Mouse (Mus musculus) right cerebral cortex, postnatal 10 days (tissue): Measurements from ENCODE around the gene Plscr1.

Source experiments
- DNase-seq, 2 experiments: peaks; one replicate each; pipeline ENCODE4 v3.0.0; 2021; ENCODE audit warnings: low spot score in 2 of 2

Gene Plscr1

GRCm38 (mm10) chr9:92253585-92254321 lies 4.2 kb downstream of the Plscr1 start:
- no peak for DNase-seq

- DNase-seq = no peak
Observed at GRCm38 (mm10) chr9:92260481-92261159, 11.1 kb downstream of the Plscr1 start.

GRCm38 (mm10) chr9:92265719-92266118 lies 16.2 kb downstream of the Plscr1 start:
- no peak for DNase-seq

- no peak for DNase-seq
Observed at GRCm38 (mm10) chr9:92266558-92267171, 17.1 kb downstream of the Plscr1 start.

- no peak for DNase-seq
Observed at GRCm38 (mm10) chr9:92267732-92268131, 18.2 kb downstream of the Plscr1 start.

GRCm38 (mm10) chr9:92269829-92270404 lies 20.4 kb downstream of the Plscr1 start:
- DNase-seq = no peak

- DNase-seq = peak; percentile 33 to 34
Observed at GRCm38 (mm10) chr9:92270927-92271326, 21.4 kb downstream of the Plscr1 start.

- no peak for DNase-seq
Observed at GRCm38 (mm10) chr9:92272650-92273049, 23.1 kb downstream of the Plscr1 start.

GRCm38 (mm10) chr9:92273271-92273670 lies 23.7 kb downstream of the Plscr1 start:
- no peak for DNase-seq

- no peak for DNase-seq
Observed at GRCm38 (mm10) chr9:92273956-92274762, 24.6 kb downstream of the Plscr1 start.

- DNase-seq = no peak
Observed at GRCm38 (mm10) chr9:92275486-92276207, 26.1 kb downstream of the Plscr1 start, which contains the start of gene Plscr2. Gene Plscr2, plus strand, starts transcription at chr9:92275602.

GRCm38 (mm10) chr9:92276360-92276759 lies 26.8 kb downstream of the Plscr1 start:
- no peak for DNase-seq

- DNase-seq = no peak
Observed at GRCm38 (mm10) chr9:92280048-92280447, 30.5 kb downstream of the Plscr1 start.

- no peak for DNase-seq
Observed at GRCm38 (mm10) chr9:92282563-92283171, 33.1 kb downstream of the Plscr1 start.

- no peak for DNase-seq
Observed at GRCm38 (mm10) chr9:92289675-92290074, 40.1 kb downstream of the Plscr1 start.

- DNase-seq = no peak
Observed at GRCm38 (mm10) chr9:92292169-92292568, 42.6 kb downstream of the Plscr1 start.

- DNase-seq = no peak
Observed at GRCm38 (mm10) chr9:92292922-92293321, 43.4 kb downstream of the Plscr1 start.

GRCm38 (mm10) chr9:92293560-92294548 lies 44.3 kb downstream of the Plscr1 start:
- DNase-seq = no peak

GRCm38 (mm10) chr9:92298288-92298687 lies 48.7 kb downstream of the Plscr1 start:
- no peak for DNase-seq
